Mouse (Mus musculus) spleen, adult 2 months (tissue): ENCODE data around the gene Pcif1.

Experiments used
- CTCF ChIP-seq: fragments of 200-500 bp; IDR thresholded peaks from 2 replicates; pipeline ENCODE4 v1.5.1; 2011; ENCODE audit warnings: mild to moderate bottlenecking, inconsistent platforms; ENCODE audit not compliant: insufficient read depth, insufficient read length, insufficient replicate concordance; ENCODE audit errors: extremely low read depth
- POLR2A ChIP-seq: fragments of 200-500 bp; IDR thresholded peaks from 2 replicates; pipeline ENCODE4 v1.6.1; 2011; ENCODE audit warnings: low read depth, low read length, inconsistent platforms

GRCm38 (mm10) chr2:164918325-164918724 lies 39.2 kb downstream of the Pcif1 start:
- TF ChIP-seq POLR2A (no peak), CTCF (peak; percentile 48; the same call in 1 of the 2 replicates)
